Mouse (Mus musculus): ENCODE measurements around the gene Naa40. TPM values are rescaled to one million over a fixed set of nuclear protein-coding genes. Genes with fewer than 3 reads are reported as not detected.

Gene Naa40
- polyA plus RNA-seq, 1 experiment from 2014 or later: 71.1 TPM

Other genes with a start within 250 kb of the Naa40 start
- 19.1 and 19.8 TPM in 2 replicates for gene Dnajc4, start 248.6 kb downstream of the Naa40 start, polyA plus RNA-seq (2015; fragmentation: Nextera tagmentation; extraction: Ambion mirVana)
- 19.1 TPM in 2 replicates for gene Nudt22, start 245.1 kb downstream of the Naa40 start, polyA plus RNA-seq (2015; fragmentation: Nextera tagmentation; extraction: Ambion mirVana)
- gene Trpt1, start 245.1 kb downstream of the Naa40 start, polyA plus RNA-seq (2015; fragmentation: Nextera tagmentation; extraction: Ambion mirVana): 15.2 and 16.9 TPM in 2 replicates
- 3.0 and 3.9 TPM in 2 replicates for gene Fermt3, start 221.7 kb downstream of the Naa40 start, polyA plus RNA-seq (2015; fragmentation: Nextera tagmentation; extraction: Ambion mirVana)
- gene Stip1, start 201.2 kb downstream of the Naa40 start, polyA plus RNA-seq (2015; fragmentation: Nextera tagmentation; extraction: Ambion mirVana): 289 and 311 TPM in 2 replicates
- gene Macrod1, start 184.4 kb downstream of the Naa40 start, polyA plus RNA-seq (2015; fragmentation: Nextera tagmentation; extraction: Ambion mirVana): 3.3 and 4.4 TPM in 2 replicates
- 10.4 and 11.3 TPM in 2 replicates for gene Flrt1, start 135.5 kb downstream of the Naa40 start, polyA plus RNA-seq (2015; fragmentation: Nextera tagmentation; extraction: Ambion mirVana)
- 242 and 249 TPM in 2 replicates for gene Otub1, start 34.9 kb downstream of the Naa40 start, polyA plus RNA-seq (2015; fragmentation: Nextera tagmentation; extraction: Ambion mirVana)
- 673 and 749 TPM in 2 replicates for gene Cox8a, start 23.6 kb downstream of the Naa40 start, polyA plus RNA-seq (2015; fragmentation: Nextera tagmentation; extraction: Ambion mirVana)
- gene Rcor2, start 26.1 kb upstream of the Naa40 start, polyA plus RNA-seq (2015; fragmentation: Nextera tagmentation; extraction: Ambion mirVana): 58.1 and 60.6 TPM in 2 replicates
- gene Mark2, start 100.7 kb upstream of the Naa40 start, polyA plus RNA-seq (2015; fragmentation: Nextera tagmentation; extraction: Ambion mirVana): 38.3 and 39.0 TPM in 2 replicates
- gene Spindoc, start 141.8 kb upstream of the Naa40 start, polyA plus RNA-seq (2015; fragmentation: Nextera tagmentation; extraction: Ambion mirVana): 42.1 and 47.5 TPM in 2 replicates
- gene 2700081O15Rik, start 176.4 kb upstream of the Naa40 start, polyA plus RNA-seq (2015; fragmentation: Nextera tagmentation; extraction: Ambion mirVana): 16.7 and 18.2 TPM in 2 replicates
- gene Rtn3, start 242.1 kb upstream of the Naa40 start, polyA plus RNA-seq (2015; fragmentation: Nextera tagmentation; extraction: Ambion mirVana): 395 and 428 TPM in 2 replicates